In the genomic region with DNA sequence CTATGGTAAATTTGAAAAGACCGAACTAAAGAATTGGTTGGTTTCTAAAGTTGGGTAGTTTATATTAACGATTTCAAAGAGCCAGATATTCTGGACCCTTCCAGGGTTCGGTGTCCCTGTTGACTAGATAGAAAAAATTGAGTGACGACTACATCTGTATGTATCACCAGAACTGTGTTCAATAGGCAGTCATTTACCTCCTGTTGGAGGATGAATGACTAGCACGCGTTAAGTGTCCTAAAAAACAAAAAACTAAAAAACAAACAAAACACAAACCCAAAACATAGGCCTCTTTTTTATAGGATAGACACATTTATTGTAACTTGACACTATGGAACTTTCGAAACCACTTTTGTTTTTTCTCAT, we compare ENCODE assay signal across 8 mouse cellular contexts. TPM values are rescaled to one million over a fixed set of nuclear protein-coding genes. Genes with fewer than 3 reads are reported as not detected.
DNase-seq lines count a peak whose midpoint lies in the region; ATAC-seq lines count a peak whose summit lies in the region.

No protein-coding gene starts in this region.

- 25% methylated on average over 7 of the region's 7 CpGs for WGBS in forebrain, embryonic 11.5 days
- 19% methylated on average over 7 of the region's 7 CpGs for WGBS in liver, embryonic 12.5 days (ENCODE audit: insufficient replicate concordance)

- H3K9me3 ChIP-seq in erythroblast, embryonic 14.5 days (ENCODE audit: control insufficient read depth, low read length) = 0 out of 2 replicates have a peak, but pooled peaks cover 2% of the 10 kb centered on the region
- no peaks in the 10 kb centered on the region for H3K9me3 ChIP-seq in forebrain, embryonic 11.5 days (ENCODE audit: control insufficient read depth, low read length)
- H3K9me3 ChIP-seq in liver, embryonic 12.5 days (replicated peaks) = no peaks in the 10 kb centered on the region

- no peak overlapping the region for H3K27ac ChIP-seq in forebrain, embryonic 11.5 days (ENCODE audit: low read depth, low read length)
- H3K27ac ChIP-seq in liver, embryonic 12.5 days = no peak overlapping the region

- H3K4me2 ChIP-seq in forebrain, embryonic 11.5 days (ENCODE audit: low read depth, low read length, severe bottlenecking) = peak overlapping the region; percentile 90
- peak overlapping the region; percentile 79 for H3K4me2 ChIP-seq in liver, embryonic 12.5 days

- H3K4me3 ChIP-seq in erythroblast, embryonic 14.5 days (replicated peaks) = peak overlapping the region; percentile 81
- H3K4me3 ChIP-seq in forebrain, embryonic 11.5 days (ENCODE audit: low read depth, low read length) = peak overlapping the region; percentile 75
- H3K4me3 ChIP-seq in liver, embryonic 12.5 days = peak overlapping the region; percentile 74

- H3K36me3 ChIP-seq in erythroblast, embryonic 14.5 days (ENCODE audit: control insufficient read depth) = peaks cover 5% of the 10 kb centered on the region
- H3K36me3 ChIP-seq in forebrain, embryonic 11.5 days (ENCODE audit: control insufficient read depth, insufficient read depth, low read length) = no peaks in the 10 kb centered on the region; the same call in 1 of the 2 replicates
- H3K36me3 ChIP-seq in liver, embryonic 12.5 days = peaks cover 22% of the 10 kb centered on the region

- peak; percentile 11 for DNase-seq in 3T3-L1 (ENCODE audit: low read depth, low spot score)
- DNase-seq in forebrain, embryonic 11.5 days (ENCODE audit: low spot score) = no peak
- no peak for DNase-seq in layer of hippocampus, postnatal 14 days (ENCODE audit: low spot score in 2 of 2)
- DNase-seq in cerebellum, adult 9-11 months = no peak
- DNase-seq in right cerebral cortex, postnatal 4 days = no peak

- peak overlapping the region; percentile 84 for H3K9ac ChIP-seq in forebrain, embryonic 11.5 days (ENCODE audit: low read length)
- peak overlapping the region; percentile 79 for H3K9ac ChIP-seq in liver, embryonic 12.5 days

- peaks cover 17% of the 10 kb centered on the region for H3K4me1 ChIP-seq in erythroblast, embryonic 14.5 days (ENCODE audit: control insufficient read depth)
- no peaks in the 10 kb centered on the region for H3K4me1 ChIP-seq in forebrain, embryonic 11.5 days (replicated peaks; ENCODE audit: control insufficient read depth, insufficient read depth, low read length)
- H3K4me1 ChIP-seq in liver, embryonic 12.5 days = peaks cover 11% of the 10 kb centered on the region

- H3K27me3 ChIP-seq in erythroblast, embryonic 14.5 days (ENCODE audit: control insufficient read depth) = no peaks in the 10 kb centered on the region
- no peaks in the 10 kb centered on the region for H3K27me3 ChIP-seq in forebrain, embryonic 11.5 days (ENCODE audit: control insufficient read depth, insufficient read depth, low read length)
- H3K27me3 ChIP-seq in liver, embryonic 12.5 days (replicated peaks) = 0 out of 2 replicates have a peak, but pooled peaks cover 6% of the 10 kb centered on the region

- no peak for ATAC-seq in erythroblast, adult 5-6 weeks (replicated peaks; ENCODE audit: low FRiP score, poor library complexity, severe bottlenecking)
- peak; percentile 49 for ATAC-seq in forebrain, embryonic 11.5 days (replicated peaks; ENCODE audit: low FRiP score)
- ATAC-seq in liver, embryonic 12.5 days = peak; percentile 21; the same call in 1 of the 2 replicates

RNA-seq across cellular contexts. Expression of gene Zfp850, which starts 0.5 kb away (rescaled TPM):
- 0.01 TPM in 1 of 2 replicates, not detected in the other for polyA plus RNA-seq in erythroblast, embryonic 14.5 days (2012)
- total RNA-seq in erythroblast, adult 5-6 weeks (2015; ENCODE audit: low replicate concordance) = 0.38 and 2.3 TPM in 2 replicates
- 0.43 and 0.84 TPM in 2 replicates for total RNA-seq in erythroblast, adult 5-6 weeks (2017; ENCODE audit: low replicate concordance)
- 8.4 and 8.9 TPM in 2 replicates for polyA plus RNA-seq in forebrain, embryonic 11.5 days (2014; fragmentation: Nextera tagmentation; extraction: Ambion mirVana)
- polyA plus RNA-seq in liver, embryonic 12.5 days (2016; fragmentation: Nextera tagmentation; extraction: Ambion mirVana) = 3.0 and 3.1 TPM in 2 replicates
- 1 to 10 TPM; 4.7 to 4.9 TPM for total RNA-seq in layer of hippocampus, postnatal 14 days (2021)

RNA-seq across cellular contexts. Expression of gene Zfp780b, which starts 35.5 kb away (rescaled TPM):
- polyA plus RNA-seq in erythroblast, embryonic 14.5 days (2012) = not detected in 2 replicates
- 3.1 and 3.8 TPM in 2 replicates for total RNA-seq in erythroblast, adult 5-6 weeks (2015; ENCODE audit: low replicate concordance)
- total RNA-seq in erythroblast, adult 5-6 weeks (2017; ENCODE audit: low replicate concordance) = 3.2 and 3.6 TPM in 2 replicates
- polyA plus RNA-seq in forebrain, embryonic 11.5 days (2014; fragmentation: Nextera tagmentation; extraction: Ambion mirVana) = 20.2 and 22.2 TPM in 2 replicates
- 8.0 and 9.3 TPM in 2 replicates for polyA plus RNA-seq in liver, embryonic 12.5 days (2016; fragmentation: Nextera tagmentation; extraction: Ambion mirVana)
- 10 to 100 TPM; 20.5 to 21.0 TPM for total RNA-seq in layer of hippocampus, postnatal 14 days (2021)

RNA-seq across cellular contexts. Expression of gene Psmc4, which starts 35.5 kb away (rescaled TPM):
- polyA plus RNA-seq in erythroblast, embryonic 14.5 days (2012) = 11.9 and 12.8 TPM in 2 replicates
- total RNA-seq in erythroblast, adult 5-6 weeks (2015; ENCODE audit: low replicate concordance) = 42.7 and 43.7 TPM in 2 replicates
- 36.5 and 39.1 TPM in 2 replicates for total RNA-seq in erythroblast, adult 5-6 weeks (2017; ENCODE audit: low replicate concordance)
- 404 and 450 TPM in 2 replicates for polyA plus RNA-seq in forebrain, embryonic 11.5 days (2014; fragmentation: Nextera tagmentation; extraction: Ambion mirVana)
- 207 and 217 TPM in 2 replicates for polyA plus RNA-seq in liver, embryonic 12.5 days (2016; fragmentation: Nextera tagmentation; extraction: Ambion mirVana)
- 100 to 1,000 TPM; 121 to 126 TPM for total RNA-seq in layer of hippocampus, postnatal 14 days (2021)

RNA-seq across cellular contexts. Expression of gene Fcgbp, which starts 56.6 kb away (rescaled TPM):
- polyA plus RNA-seq in erythroblast, embryonic 14.5 days (2012) = not detected in 2 replicates
- total RNA-seq in erythroblast, adult 5-6 weeks (2015; ENCODE audit: low replicate concordance) = not detected in 2 replicates
- total RNA-seq in erythroblast, adult 5-6 weeks (2017; ENCODE audit: low replicate concordance) = not detected in 2 replicates
- polyA plus RNA-seq in forebrain, embryonic 11.5 days (2014; fragmentation: Nextera tagmentation; extraction: Ambion mirVana) = 0.25 and 0.33 TPM in 2 replicates
- 0.06 and 0.35 TPM in 2 replicates for polyA plus RNA-seq in liver, embryonic 12.5 days (2016; fragmentation: Nextera tagmentation; extraction: Ambion mirVana)
- 1 to 10 TPM; 1.3 to 2.2 TPM for total RNA-seq in layer of hippocampus, postnatal 14 days (2021)

Comparison
In these comparisons a context has a peak if more than half of its experiments do, and no peak if none do; other contexts are left out.
1. RNA of gene Psmc4, which starts 35.5 kb away (polyA plus RNA-seq): 404 to 450 TPM in forebrain, embryonic 11.5 days and 207 to 217 TPM in liver, embryonic 12.5 days; 11.9 to 12.8 TPM in erythroblast, embryonic 14.5 days; every median in the first group is over 10 times any median in the second.
2. Peak in every context shown above with its lines, with median percentiles within 50 percentile points of each other: H3K4me3 ChIP-seq.